Mouse (Mus musculus) granulocyte monocyte progenitor cell, adult 5-6 weeks (primary cell): ENCODE results near the gene Igf2bp3. TPM values are rescaled to one million over a fixed set of nuclear protein-coding genes. Genes with fewer than 3 reads are reported as not detected.

Source experiments
- ATAC-seq: replicated peaks from 2 replicates; pipeline ENCODE4 v1.8.0; 2016; ENCODE audit warnings: mild to moderate bottlenecking, moderate TSS enrichment, inconsistent platforms; ENCODE audit not compliant: poor library complexity, severe bottlenecking
- total RNA-seq, 2 experiments: library from RNA; stranded (forward) in 1 of 2; stranded (reverse) in 1 of 2; fragments of 200-712, 200-1000 nt in 1 of 2; fragments of >200 nt in 1 of 2; fragmentation: Nextera tagmentation in 1 of 2; gene quantifications; 2 replicates each; pipeline ENCODE4 v1.2.3; 2014 to 2017

Igf2bp3 gene
- total RNA-seq, 2 experiments from 2014 or later: under 0.01 TPM; not detected in 1

GRCm38 (mm10) chr6:49219920-49220604 is 5.3 kb upstream of the Igf2bp3 start:
- ATAC-seq: no peak

DNA sequence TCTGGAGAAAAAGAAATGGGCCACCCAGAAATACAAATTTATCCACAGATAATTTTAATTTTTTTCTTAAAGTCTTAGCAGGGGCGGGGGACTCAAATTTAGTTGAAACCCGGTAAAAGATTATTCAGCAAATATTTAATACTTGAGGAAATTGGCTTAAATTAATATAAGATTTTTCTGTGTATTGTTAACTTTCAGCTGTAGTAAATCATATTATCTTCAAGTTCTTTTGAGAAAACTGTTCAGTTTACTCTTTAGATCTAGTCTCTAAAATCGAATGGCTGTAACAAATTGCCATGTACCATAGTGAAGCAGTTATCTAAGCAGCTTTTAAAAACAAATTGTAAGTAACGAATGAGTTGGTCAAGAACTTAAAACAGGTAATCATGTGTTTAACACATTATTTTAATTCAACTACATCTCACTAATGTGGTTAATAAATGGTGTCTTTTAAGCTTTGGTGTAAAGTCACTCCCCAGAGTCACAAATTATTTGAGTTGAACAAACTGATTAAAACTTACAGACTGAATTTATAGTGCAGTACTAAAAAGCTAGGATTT is 4.3 kb upstream of the Igf2bp3 start:
- no peak for ATAC-seq

DNA sequence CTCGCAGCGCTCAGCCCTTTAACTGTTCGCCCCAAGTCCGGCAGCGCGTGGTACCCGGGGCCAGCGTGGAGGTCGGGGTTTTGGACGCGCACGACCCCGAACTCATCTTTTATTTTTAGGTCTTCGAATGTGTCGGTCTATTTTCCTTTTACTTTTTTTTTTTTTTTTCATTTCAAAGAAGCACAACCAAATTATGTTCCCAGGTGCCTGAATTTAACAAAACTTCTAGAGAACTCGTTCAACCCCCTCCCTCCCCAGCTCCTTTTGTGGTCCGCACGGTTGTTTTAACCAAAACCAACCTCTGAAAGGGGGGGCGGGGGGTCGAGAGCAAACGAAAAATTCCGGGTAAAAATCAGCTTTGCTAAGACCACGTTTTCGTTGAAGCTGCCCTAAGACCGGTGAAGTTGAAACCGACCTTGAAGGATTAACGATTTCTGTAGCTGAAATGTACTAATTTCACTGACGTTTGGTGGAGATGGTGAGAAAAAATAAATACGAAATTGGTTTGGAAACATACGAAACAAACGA is 3.6 kb upstream of the Igf2bp3 start:
- ATAC-seq: no peak

DNA sequence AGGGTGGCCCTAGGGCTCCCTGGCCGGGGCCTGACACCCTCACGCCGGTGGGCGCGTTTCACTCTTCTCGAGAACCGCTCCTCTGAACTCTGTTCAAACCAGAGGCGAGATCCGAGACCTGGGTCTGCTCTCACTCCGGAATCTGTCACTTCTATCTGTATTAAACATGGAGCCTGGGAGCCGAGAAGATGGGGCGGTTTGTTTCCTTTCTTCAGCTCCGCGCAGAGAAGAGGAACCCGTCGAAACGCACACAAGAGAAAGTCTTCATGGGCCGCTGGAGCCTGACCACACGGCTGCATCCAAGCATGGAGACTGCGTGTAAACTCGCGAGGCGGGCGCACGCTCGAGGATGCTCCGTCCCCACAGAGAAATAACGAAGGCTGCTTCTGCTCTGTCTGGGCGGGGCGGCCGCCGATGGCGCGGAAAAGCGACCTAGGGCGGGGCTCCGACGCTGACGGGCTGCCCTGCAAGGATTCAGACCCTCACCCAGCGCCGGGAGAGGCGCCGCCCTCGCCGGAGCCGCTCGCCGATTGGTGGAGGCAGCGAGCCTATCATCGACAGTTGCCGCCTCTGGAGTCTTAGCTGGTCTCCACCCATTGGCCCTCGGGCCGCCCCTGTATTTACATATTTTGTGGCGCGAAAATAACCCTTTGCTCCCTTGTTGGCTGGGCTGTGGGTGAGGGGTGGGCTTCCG is 3.0 kb upstream of the Igf2bp3 start:
- peak; percentile 83 for ATAC-seq

DNA sequence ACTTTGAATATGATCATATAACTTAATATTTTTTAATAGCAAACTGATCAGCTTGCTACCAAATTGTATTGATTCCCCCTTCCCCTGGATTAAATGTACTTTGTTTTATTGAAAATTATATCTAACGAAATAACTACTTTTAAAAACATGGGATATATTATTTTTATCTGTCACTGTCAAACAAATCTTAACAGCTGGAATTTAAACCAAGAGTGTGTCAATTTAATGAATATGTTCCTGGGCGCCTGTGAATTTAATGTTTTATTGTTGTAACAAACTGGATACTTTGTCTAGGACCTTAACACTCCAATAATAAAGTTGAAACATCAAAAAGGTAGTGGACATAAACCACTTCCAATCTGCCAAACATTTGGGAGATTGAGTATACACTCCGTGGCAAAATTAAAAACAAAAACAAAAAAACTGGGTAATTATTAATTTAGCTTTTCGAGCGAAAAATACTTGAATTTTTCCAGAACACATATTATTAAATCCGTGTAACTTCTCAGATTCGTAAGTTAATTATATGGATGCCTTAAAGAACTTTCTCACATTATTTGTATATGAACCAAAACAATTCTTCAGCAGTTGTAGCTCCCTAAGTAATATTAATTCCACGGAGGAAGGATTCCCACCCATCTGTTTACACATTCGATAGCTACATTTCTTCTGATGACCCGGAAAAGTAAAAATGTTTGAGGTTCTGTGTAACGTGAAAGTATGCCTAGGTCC is 2.2 kb upstream of the Igf2bp3 start:
- ATAC-seq: no peak

DNA sequence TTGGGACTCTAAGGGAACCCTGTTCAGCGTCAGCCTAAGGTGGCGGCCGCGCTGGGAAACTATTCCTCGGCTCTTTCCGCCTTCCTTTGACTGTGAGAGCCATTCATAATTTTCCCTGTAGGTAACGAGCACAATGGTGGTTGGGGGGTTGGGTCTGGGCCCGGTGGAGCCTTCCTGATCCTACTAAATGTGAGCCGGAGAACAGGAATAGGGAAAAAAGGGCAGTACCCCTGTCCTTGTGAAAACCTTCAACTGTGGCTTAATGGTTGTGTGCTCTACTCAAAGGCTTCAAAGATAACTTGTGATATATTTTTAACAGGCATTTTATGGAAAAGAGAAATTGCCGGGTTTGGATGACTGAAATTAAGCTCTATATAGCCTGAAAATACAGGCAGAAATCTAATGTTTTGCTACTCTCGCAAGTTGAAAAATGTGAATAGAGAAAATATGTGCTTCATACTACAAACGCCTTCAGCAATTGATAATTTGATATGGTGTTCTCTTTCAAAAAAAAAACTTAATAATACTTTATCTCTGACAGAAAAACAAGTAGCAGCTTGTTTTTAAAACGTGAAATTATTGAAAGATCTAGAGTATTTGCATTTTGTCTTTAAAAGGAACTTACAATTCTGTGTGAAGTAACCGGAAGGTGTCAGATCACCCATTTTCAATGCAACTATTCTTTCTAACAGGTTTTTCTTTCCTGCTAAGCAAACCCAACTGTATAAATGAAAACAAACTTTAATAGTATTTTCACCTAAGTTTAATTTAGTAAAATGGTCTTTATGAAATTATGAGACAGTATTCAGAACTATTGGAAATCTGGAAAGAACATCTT is 1.2 kb upstream of the Igf2bp3 start:
- ATAC-seq: no peak

GRCm38 (mm10) chr6:49214086-49214927 is 450 bp downstream of the Igf2bp3 start:
- 0 out of 2 replicates have a peak, but pooled peaks have one; percentile 5 for ATAC-seq

- no peak for ATAC-seq
Observed at GRCm38 (mm10) chr6:49213581-49214085, 1.1 kb downstream of the Igf2bp3 start.

DNA sequence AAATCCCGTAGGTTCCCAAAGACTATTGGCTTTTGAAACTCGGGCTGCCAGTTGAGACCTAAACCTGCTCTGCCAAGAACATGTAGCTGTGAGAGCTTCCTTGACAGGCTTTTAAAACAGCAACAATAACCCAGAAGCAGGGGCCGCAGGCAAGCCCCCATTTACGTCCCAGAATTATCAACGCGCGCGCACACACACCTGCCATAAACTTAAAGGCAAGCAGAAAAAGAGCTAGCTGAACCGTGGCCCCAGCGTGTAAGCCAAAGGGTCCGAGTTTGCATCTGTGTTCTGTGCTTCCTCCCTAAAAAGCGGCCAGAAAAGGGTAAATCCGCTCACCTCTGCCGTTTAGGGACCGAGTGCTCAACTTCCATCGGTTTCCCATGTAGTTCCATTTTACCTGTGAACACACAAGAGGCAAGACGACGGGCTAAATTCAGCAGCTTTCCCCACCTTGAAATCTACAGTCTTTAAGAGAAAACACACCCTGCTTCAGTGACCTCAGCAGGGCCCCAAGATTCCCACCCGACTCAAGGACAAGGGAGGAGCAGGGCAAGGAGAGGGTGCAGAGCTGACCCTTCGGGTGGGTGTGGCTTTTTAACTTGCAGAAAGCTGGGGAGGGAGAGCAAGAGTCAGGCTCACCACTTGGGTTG is 1.7 kb downstream of the Igf2bp3 start:
- ATAC-seq: no peak

GRCm38 (mm10) chr6:49212141-49212540 is 2.6 kb downstream of the Igf2bp3 start:
- no peak for ATAC-seq

DNA sequence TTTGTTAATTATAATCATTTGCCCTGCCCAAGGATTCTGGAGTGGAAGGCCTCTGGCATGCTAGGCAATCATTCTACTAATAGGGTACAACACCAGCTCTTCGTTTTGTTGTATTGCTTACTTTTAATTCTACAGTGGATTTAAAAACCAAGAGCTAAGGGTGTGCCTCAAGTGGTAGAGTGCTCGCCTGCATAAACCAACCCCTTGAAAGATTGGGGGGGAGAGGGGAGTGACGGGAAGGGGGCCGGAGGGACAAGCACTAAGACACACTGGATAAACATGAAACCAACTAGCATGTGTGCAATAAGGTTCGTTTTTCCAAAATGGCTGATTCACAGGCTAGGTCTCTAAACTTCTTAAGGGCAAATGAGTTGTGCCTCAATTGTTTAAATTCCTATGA is 3.2 kb downstream of the Igf2bp3 start:
- no peak for ATAC-seq

GRCm38 (mm10) chr6:49209881-49210854 is 4.6 kb downstream of the Igf2bp3 start:
- peak; percentile 34 for ATAC-seq

DNA sequence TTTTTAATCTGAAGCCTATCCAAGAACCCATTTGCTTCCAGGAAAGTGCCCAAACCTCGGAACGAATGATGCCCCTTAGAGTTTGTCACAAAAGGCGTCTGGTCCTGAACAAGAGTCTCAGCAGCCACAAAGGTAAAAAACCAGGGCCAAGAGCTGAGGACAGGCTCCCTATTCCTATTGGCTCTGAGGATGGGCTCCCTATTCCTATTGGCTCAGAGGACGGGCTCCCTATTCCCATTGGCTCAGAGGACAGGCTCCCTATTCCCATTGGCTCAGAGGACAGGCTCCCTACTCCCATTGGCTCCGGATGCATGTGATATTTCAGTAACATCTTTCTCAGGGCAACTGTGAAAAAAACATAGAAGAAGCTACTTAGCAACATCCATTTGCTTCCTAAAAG is 5.8 kb downstream of the Igf2bp3 start:
- ATAC-seq: peak; percentile 73

- peak; percentile 59 for ATAC-seq
Observed at GRCm38 (mm10) chr6:49208297-49208930, 6.3 kb downstream of the Igf2bp3 start.

DNA sequence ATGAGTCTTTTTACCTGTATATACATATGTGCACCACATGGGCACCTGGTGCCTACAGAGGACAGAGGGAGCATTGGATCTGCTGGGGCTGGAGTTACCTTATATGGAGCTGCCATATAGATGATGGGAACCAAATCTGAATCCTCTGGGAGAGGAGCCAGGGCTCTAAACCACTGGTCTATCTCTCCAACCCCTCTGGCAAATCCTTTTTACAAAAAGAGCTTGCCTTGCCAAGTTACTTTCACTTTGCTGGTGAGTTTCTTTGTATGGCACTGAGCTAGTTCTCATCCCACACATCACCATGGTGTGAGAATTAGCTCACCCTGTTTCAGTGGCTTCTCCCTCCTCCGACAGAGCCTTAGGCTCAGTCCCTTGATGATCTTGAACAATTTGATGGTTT is 8.3 kb downstream of the Igf2bp3 start:
- no peak for ATAC-seq

- no peak for ATAC-seq
Observed at GRCm38 (mm10) chr6:49195188-49195587, 19.6 kb downstream of the Igf2bp3 start.

DNA sequence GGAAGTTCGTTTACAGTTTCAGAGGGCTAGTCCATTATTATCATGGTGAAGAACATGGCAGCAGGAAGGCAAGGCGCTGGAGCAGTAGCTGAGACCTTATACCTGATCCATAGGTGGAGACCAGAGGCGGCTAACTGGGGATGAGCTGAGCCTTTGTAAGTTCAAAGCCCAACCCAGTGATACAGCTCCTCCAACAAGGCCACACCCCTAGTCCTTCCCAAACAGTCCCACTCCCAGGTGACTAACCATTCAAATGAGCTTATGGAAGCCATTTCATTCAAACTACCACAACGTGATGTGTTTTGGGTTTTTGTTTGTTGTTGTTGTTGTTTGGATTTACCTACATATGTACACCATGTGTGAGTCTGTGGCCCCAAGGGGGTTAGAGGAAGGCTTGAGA is 20.2 kb downstream of the Igf2bp3 start:
- ATAC-seq: no peak
